Mouse (Mus musculus): ENCODE data around the gene Rtn4rl2.

DNA sequence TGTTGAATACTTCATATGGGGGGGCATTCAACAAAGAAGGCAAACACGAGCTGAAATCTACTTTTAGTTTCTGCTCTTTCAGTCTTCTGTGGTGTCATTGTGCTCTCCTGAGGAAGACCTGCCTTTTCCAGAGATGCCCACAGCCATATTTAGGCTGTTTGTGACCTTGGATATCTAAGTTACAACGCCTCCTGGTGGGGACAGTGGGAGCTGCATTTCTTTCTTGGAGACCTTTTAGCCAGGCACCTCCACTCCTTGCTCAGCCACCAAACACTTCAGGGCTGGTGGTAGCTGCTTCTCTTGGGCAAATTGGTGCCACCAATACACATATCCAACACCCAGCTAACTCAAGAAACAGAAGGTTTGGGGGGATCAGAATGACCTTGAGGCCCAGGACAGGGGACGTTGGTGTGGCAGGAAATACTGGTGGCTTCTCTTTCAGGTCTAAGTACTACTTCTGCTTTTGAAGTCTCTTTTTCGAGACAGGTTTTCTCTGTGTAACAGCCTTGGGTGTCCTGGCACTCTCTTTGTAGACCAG, 15.8 kb downstream of the Rtn4rl2 start:
- TF ChIP-seq POLR2A (IDR thresholded peaks at IDR 0.05; ENCODE audit: borderline replicate concordance, insufficient read depth, low read length) (no peak), CTCF (IDR thresholded peaks at IDR 0.05; ENCODE audit: borderline replicate concordance, insufficient read depth, low read depth, low read length) (no peak)

Measured in cerebellum, adult 2 months (tissue).